Mouse (Mus musculus) lung, postnatal 0 days (tissue): ENCODE results near the gene Nalcn.

ENCODE experiments used
- CTCF ChIP-seq: IDR thresholded peaks from 2 replicates; pipeline ENCODE4 v1.5.1; 2016; ENCODE audit warnings: antibody characterized with exemption, mild to moderate bottlenecking
- EP300 ChIP-seq: IDR thresholded peaks from 2 replicates; pipeline ENCODE4 v1.6.1; 2016; ENCODE audit warnings: antibody characterized with exemption, mild to moderate bottlenecking, control low read depth

DNA sequence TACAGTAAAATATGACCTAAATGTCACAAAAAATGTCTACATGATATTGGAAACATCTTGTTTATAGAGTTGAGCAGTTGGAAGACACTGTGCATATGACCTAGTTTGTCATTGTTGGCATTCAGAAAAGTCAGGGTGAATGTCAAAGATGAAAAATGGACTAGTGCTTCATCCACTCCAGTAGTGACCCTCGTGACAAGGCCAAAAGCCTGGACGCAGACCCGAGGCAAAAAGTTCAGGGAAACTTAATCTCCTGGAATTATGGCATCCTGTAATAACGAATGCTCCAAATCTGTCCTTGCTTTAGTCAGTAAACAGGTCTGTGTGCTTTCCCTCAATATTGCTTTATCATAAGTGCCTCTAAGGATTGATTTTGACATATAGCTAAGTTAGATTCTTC, 51.6 kb downstream of the Nalcn start:
- TF ChIP-seq CTCF, result no peak
- TF ChIP-seq EP300, result no peak
